Mouse (Mus musculus) embryonic stem cell, embryonic (primary cell): Measurements from ENCODE around the gene Stk4.

Source experiments
- CTCF ChIA-PET, 4 experiments: fragments of 300-600 bp in 2 of 4; fragments of 350-600 bp in 2 of 4; sonication (Branson Sonifier 250); formaldehyde crosslinking; loops; one replicate each; lab custom pipeline; 2022; ENCODE audit warnings: inconsistent platforms in 2 of 4; lab: Charles Lee
- POLR2A ChIA-PET, 4 experiments: fragments of 300-600 bp in 2 of 4; fragments of 350-600 bp in 2 of 4; sonication (Branson Sonifier 250); formaldehyde crosslinking; loops; one replicate each; lab custom pipeline; 2022; ENCODE audit warnings: antibody characterized with exemption in 4 of 4, inconsistent platforms in 1 of 4; lab: Charles Lee

Stk4 gene

GRCm38 (mm10) chr2:164070142-164070764 lies at the start of gene Stk4:
Gene Stk4 (plus strand): TSS chr2:164070322.
- ChIA-PET CTCF (interaction anchor here (0.5 to 1.2 kb wide), 7 partner anchors 62 to 1328 kb away, joined by 3 to 6 read pairs (median 4); partner anchors contain the start of gene Slpi (in 1 of the 4)), POLR2A (interaction anchor here in 3 of 4 experiments (0.7 to 4.3 kb wide), 35 partner anchors 10 to 1019 kb away, joined by 3 to 36 read pairs (median 4); partner anchors contain the start of genes Fitm2 (in 1 of the 3), Matn4 (in 1 of the 3), Pigt (in 1 of the 3) and Sdc4 (in 1 of the 3))

- ChIA-PET CTCF (interaction anchor here in 1 of 4 experiments (1.1 kb wide), 1 partner anchor 234 kb away, joined by 3 read pairs; no protein-coding TSS in a partner anchor), POLR2A (interaction anchor here in 1 of 4 experiments (0.7 to 1.0 kb wide), 2 partner anchors 34 to 35 kb away, joined by 3 read pairs; no protein-coding TSS in a partner anchor)
Measured at GRCm38 (mm10) chr2:164022104-164022503, 48.0 kb upstream of the Stk4 start.

- ChIA-PET POLR2A (interaction anchor here in 3 of 4 experiments (0.5 to 1.2 kb wide), 6 partner anchors 11 to 377 kb away, joined by 3 to 5 read pairs (median 3); partner anchors contain the start of gene Tomm34 (in 1 of the 3)), CTCF (interaction anchor here in 3 of 4 experiments (1.3 to 1.4 kb wide), 3 partner anchors 11 to 167 kb away, joined by 3 to 4 read pairs (median 3); no protein-coding TSS in a partner anchor)
Measured at GRCm38 (mm10) chr2:164025150-164025549, 45.0 kb upstream of the Stk4 start, which contains the start of gene Pabpc1l. Gene Pabpc1l (plus strand): TSS chr2:164025450.

GRCm38 (mm10) chr2:164031147-164031546 lies 39.0 kb upstream of the Stk4 start:
- POLR2A ChIA-PET: interaction anchor here in 1 of 4 experiments (1.0 kb wide), 1 partner anchor 18 kb away, joined by 3 read pairs; no protein-coding TSS in a partner anchor
- CTCF ChIA-PET: no interaction called here

- ChIA-PET POLR2A (no interaction called here), CTCF (interaction anchor here in 1 of 4 experiments (0.6 to 1.6 kb wide), 3 partner anchors 12 to 478 kb away, joined by 4 to 5 read pairs (median 5); no protein-coding TSS in a partner anchor)
Measured at GRCm38 (mm10) chr2:164032973-164033372, 37.1 kb upstream of the Stk4 start.

GRCm38 (mm10) chr2:164036520-164037019 lies 33.6 kb upstream of the Stk4 start:
- POLR2A ChIA-PET: interaction anchor here in 3 of 4 experiments (0.5 to 1.5 kb wide), 7 partner anchors 9 to 486 kb away, joined by 3 to 4 read pairs (median 3); partner anchors contain the start of genes Tomm34 (in 2 of the 3) and Pabpc1l (in 1 of the 3)
- CTCF ChIA-PET: interaction anchor here (0.5 to 1.1 kb wide), 8 partner anchors 11 to 446 kb away, joined by 3 to 8 read pairs (median 3); partner anchors contain the start of gene Pabpc1l (in 2 of the 4)

GRCm38 (mm10) chr2:164038407-164039028 lies 31.6 kb upstream of the Stk4 start:
- ChIA-PET POLR2A (no interaction called here), CTCF (no interaction called here)

- POLR2A ChIA-PET: interaction anchor here in 1 of 4 experiments (0.7 kb wide), 1 partner anchor 317 kb away, joined by 3 read pairs; no protein-coding TSS in a partner anchor
- CTCF ChIA-PET: no interaction called here
Measured at GRCm38 (mm10) chr2:164040949-164041348, 29.2 kb upstream of the Stk4 start.

- CTCF ChIA-PET: no interaction called here
- POLR2A ChIA-PET: interaction anchor here in 1 of 4 experiments (0.7 kb wide), 1 partner anchor 317 kb away, joined by 3 read pairs; no protein-coding TSS in a partner anchor
Measured at GRCm38 (mm10) chr2:164041523-164041922, 28.6 kb upstream of the Stk4 start.

GRCm38 (mm10) chr2:164047197-164047690 lies 22.9 kb upstream of the Stk4 start:
- ChIA-PET CTCF (no interaction called here), POLR2A (interaction anchor here in 2 of 4 experiments (1.2 to 1.6 kb wide), 3 partner anchors 11 to 24 kb away, joined by 3 to 7 read pairs (median 4); partner anchors contain the start of gene Tomm34 (in 1 of the 2))

- ChIA-PET POLR2A (interaction anchor here in 1 of 4 experiments (1.2 to 1.7 kb wide), 3 partner anchors 16 to 47 kb away, joined by 3 to 6 read pairs (median 4); partner anchors contain the start of genes Stk4 and Tomm34), CTCF (no interaction called here)
Measured at GRCm38 (mm10) chr2:164053767-164054166, 16.4 kb upstream of the Stk4 start.

- CTCF ChIA-PET: interaction anchor here in 1 of 4 experiments (0.6 kb wide), 1 partner anchor 38 kb away, joined by 6 read pairs; no protein-coding TSS in a partner anchor
- POLR2A ChIA-PET: interaction anchor here in 2 of 4 experiments (0.6 to 1.7 kb wide), 4 partner anchors 12 to 433 kb away, joined by 3 to 6 read pairs (median 3); partner anchors contain the start of gene Stk4 (in 1 of the 2)
Measured at GRCm38 (mm10) chr2:164054671-164055070, 15.5 kb upstream of the Stk4 start.

GRCm38 (mm10) chr2:164059634-164060235 lies 10.4 kb upstream of the Stk4 start:
- ChIA-PET POLR2A (interaction anchor here in 3 of 4 experiments (0.6 to 6.1 kb wide), 8 partner anchors 10 to 344 kb away, joined by 3 to 36 read pairs (median 4); partner anchors contain the start of genes Stk4 (in 3 of the 3), Tomm34 (in 2 of the 3) and Pabpc1l (in 1 of the 3)), CTCF (no interaction called here)

GRCm38 (mm10) chr2:164070765-164071436 lies 779 bp downstream of the Stk4 start, which contains the start of gene Tomm34:
Gene Tomm34 (minus strand): TSS chr2:164071169.
- ChIA-PET POLR2A (interaction anchor here (0.5 to 4.3 kb wide), 61 partner anchors 9 to 1019 kb away, joined by 3 to 36 read pairs (median 4); partner anchors contain the start of genes Ywhab (in 2 of the 4), Fitm2 (in 1 of the 4), Gm20458 (in 1 of the 4) and Matn4 (in 1 of the 4)), CTCF (interaction anchor here in 3 of 4 experiments (0.5 to 1.2 kb wide), 9 partner anchors 27 to 1327 kb away, joined by 3 to 7 read pairs (median 3); partner anchors contain the start of gene Slpi (in 1 of the 3))

GRCm38 (mm10) chr2:164071437-164071820 lies 1.3 kb downstream of the Stk4 start:
- ChIA-PET CTCF (interaction anchor here in 3 of 4 experiments (0.6 to 1.2 kb wide), 7 partner anchors 28 to 1087 kb away, joined by 3 to 7 read pairs (median 3); partner anchors contain the start of gene Slpi (in 1 of the 3)), POLR2A (interaction anchor here (0.5 to 4.3 kb wide), 56 partner anchors 9 to 1020 kb away, joined by 3 to 36 read pairs (median 4); partner anchors contain the start of genes Ywhab (in 2 of the 4), Fitm2 (in 1 of the 4), Gm20458 (in 1 of the 4) and Matn4 (in 1 of the 4))

- POLR2A ChIA-PET: interaction anchor here in 3 of 4 experiments (0.5 to 4.3 kb wide), 14 partner anchors 11 to 876 kb away, joined by 3 to 36 read pairs (median 4); no protein-coding TSS in a partner anchor
- CTCF ChIA-PET: interaction anchor here in 1 of 4 experiments (0.6 kb wide), 1 partner anchor 234 kb away, joined by 4 read pairs; no protein-coding TSS in a partner anchor
Measured at GRCm38 (mm10) chr2:164072109-164072508, 2.0 kb downstream of the Stk4 start.
